Mouse (Mus musculus) neural tube, embryonic 13.5 days (tissue): Measurements from ENCODE around the gene Spcs2. TPM values are rescaled to one million over a fixed set of nuclear protein-coding genes. Genes with fewer than 3 reads are reported as not detected.

Experiments
- ATAC-seq: fragments of 200-750 bp; cut with Nextera tagmentation; 2 replicates; pipeline ENCODE4 v1.8.0; 2017; ENCODE audit warnings: low read depth, mild to moderate bottlenecking, moderate TSS enrichment, moderate library complexity
- H3K27ac ChIP-seq: fragments of 300-500 bp; sonication (generic); replicated peaks from 2 replicates; pipeline ENCODE4 v1.5.1; 2015; ENCODE audit warnings: moderate library complexity, mild to moderate bottlenecking, inconsistent platforms
- H3K27me3 ChIP-seq: fragments of 300-500 bp; sonication (generic); 2 replicates; pipeline ENCODE4 v1.6.1; 2015; ENCODE audit warnings: mild to moderate bottlenecking, inconsistent platforms
- H3K36me3 ChIP-seq: fragments of 300-500 bp; sonication (generic); 2 replicates; pipeline ENCODE4 v1.6.1; 2015; ENCODE audit warnings: mild to moderate bottlenecking, inconsistent platforms
- H3K4me1 ChIP-seq: fragments of 300-500 bp; sonication (generic); replicated peaks from 2 replicates; pipeline ENCODE4 v1.6.1; 2015; ENCODE audit warnings: inconsistent platforms
- H3K4me2 ChIP-seq: fragments of 300-500 bp; sonication (generic); 2 replicates; pipeline ENCODE4 v1.6.1; 2015; ENCODE audit warnings: inconsistent platforms, mild to moderate bottlenecking, moderate library complexity
- H3K4me3 ChIP-seq: fragments of 300-500 bp; sonication (generic); 2 replicates; pipeline ENCODE4 v1.5.1; 2015; ENCODE audit warnings: mild to moderate bottlenecking, inconsistent platforms
- H3K9ac ChIP-seq: fragments of 300-500 bp; sonication (generic); 2 replicates; pipeline ENCODE4 v1.6.1; 2015; ENCODE audit warnings: moderate library complexity, mild to moderate bottlenecking, inconsistent platforms
- H3K9me3 ChIP-seq: fragments of 300-500 bp; sonication (generic); 2 replicates; pipeline ENCODE4 v1.6.1; 2016; ENCODE audit warnings: inconsistent platforms
- WGBS: fragments of 180-500 bp; shearing (Covaris S2); methylation state at CpG from one replicate; pipeline ENCODE4 v1.1.7; 2015; 5-methylcytosine and 5-hydroxymethylcytosine counted together
- polyA plus RNA-seq: library from polyadenylated mRNA; unstranded; fragments of >200 nt; fragmentation: Nextera tagmentation; extraction: Ambion mirVana; gene quantifications from 2 replicates; pipeline ENCODE4 v1.2.1, GENCODE M21; 2015

Gene Spcs2
- polyA plus RNA-seq, 1 experiment from 2014 or later, result 329 TPM

- H3K27me3 ChIP-seq, result no peaks in the 10 kb centered on the region
- ATAC-seq, result no peak
- peaks cover 39% of the 10 kb centered on the region for H3K4me1 ChIP-seq
- H3K9ac ChIP-seq, result no peak overlapping the region
- H3K4me2 ChIP-seq, result no peak overlapping the region
- no peak overlapping the region for H3K27ac ChIP-seq
- H3K4me3 ChIP-seq, result no peak overlapping the region
- no peaks in the 10 kb centered on the region for H3K9me3 ChIP-seq
- 57% methylated on average over 2 of the region's 2 CpGs for WGBS
- H3K36me3 ChIP-seq, result no peaks in the 10 kb centered on the region
Measured at GRCm38 (mm10) chr7:99794096-99794495, 69.2 kb downstream of the Spcs2 start.

GRCm38 (mm10) chr7:99790816-99791215 is 72.4 kb downstream of the Spcs2 start:
- peak; percentile 41 for ATAC-seq

GRCm38 (mm10) chr7:99788563-99788962 is 74.7 kb downstream of the Spcs2 start:
- Histone ChIP-seq H3K9ac (no peak overlapping the region), H3K4me2 (no peak overlapping the region), H3K27ac (no peak overlapping the region; the same call in 1 of the 2 replicates), H3K4me1 (peaks cover 25% of the 10 kb centered on the region), H3K27me3 (no peaks in the 10 kb centered on the region), H3K4me3 (no peak overlapping the region), H3K9me3 (no peaks in the 10 kb centered on the region), H3K36me3 (no peaks in the 10 kb centered on the region)
- 30% methylated on average over 5 of the region's 5 CpGs for WGBS
- no peak for ATAC-seq

More at GRCm38 (mm10) chr7:99790816-99791215, 72.4 kb downstream of the Spcs2 start:
- Histone ChIP-seq H3K27me3 (no peaks in the 10 kb centered on the region), H3K9me3 (no peaks in the 10 kb centered on the region), H3K27ac (peak overlapping the region; percentile 80), H3K4me2 (no peak overlapping the region), H3K36me3 (no peaks in the 10 kb centered on the region), H3K4me1 (peaks cover 37% of the 10 kb centered on the region), H3K4me3 (no peak overlapping the region), H3K9ac (no peak overlapping the region)
- 39% methylated on average over 10 of the region's 10 CpGs for WGBS

- no peak for ATAC-seq
- H3K36me3 ChIP-seq, result no peaks in the 10 kb centered on the region
- H3K4me1 ChIP-seq, result peaks cover 25% of the 10 kb centered on the region
- WGBS, result 28% methylated on average over 2 of the region's 2 CpGs
- no peaks in the 10 kb centered on the region for H3K9me3 ChIP-seq
- H3K4me3 ChIP-seq, result no peak overlapping the region
- H3K27ac ChIP-seq, result no peak overlapping the region; the same call in 1 of the 2 replicates
- H3K9ac ChIP-seq, result no peak overlapping the region
- H3K4me2 ChIP-seq, result no peak overlapping the region
- H3K27me3 ChIP-seq, result no peaks in the 10 kb centered on the region
Measured at GRCm38 (mm10) chr7:99787935-99788334, 75.3 kb downstream of the Spcs2 start.

Other genes starting within 250 kb of the Spcs2 start
- gene Tpbgl, start 236.4 kb downstream of the Spcs2 start, polyA plus RNA-seq, result 2.2 and 3.8 TPM in 2 replicates
- gene Slco2b1, start 152.1 kb downstream of the Spcs2 start, polyA plus RNA-seq, result 5.0 and 5.2 TPM in 2 replicates
- not detected in 2 replicates for gene Olfr520, start 133.2 kb downstream of the Spcs2 start, polyA plus RNA-seq
- not detected in 2 replicates for gene Olfr521, start 100.0 kb downstream of the Spcs2 start, polyA plus RNA-seq
- gene Neu3, start 35.0 kb downstream of the Spcs2 start, polyA plus RNA-seq, result 1.5 and 1.6 TPM in 2 replicates
- 0.28 and 0.69 TPM in 2 replicates for gene Xrra1, start 4.3 kb downstream of the Spcs2 start, polyA plus RNA-seq
- 4.5 and 4.8 TPM in 2 replicates for gene Rnf169, start 117.0 kb upstream of the Spcs2 start, polyA plus RNA-seq
- 0.25 TPM in 1 of 2 replicates, not detected in the other for gene Chrdl2, start 142.7 kb upstream of the Spcs2 start, polyA plus RNA-seq